Mouse (Mus musculus) liver, embryonic 14 days (tissue): Measurements from ENCODE around the gene DXBay18. TPM values are rescaled to one million over a fixed set of nuclear protein-coding genes. Genes with fewer than 3 reads are reported as not detected.

Source experiments
- polyA plus RNA-seq: library from polyadenylated mRNA; depleted of rRNA; stranded (reverse); fragments of >200 nt; gene quantifications from 2 replicates; pipeline ENCODE4 v1.2.3, GENCODE M21; 2012; rRNA removed

Gene DXBay18
- polyA plus RNA-seq: 0.01 and 0.05 TPM in 2 replicates

DNA sequence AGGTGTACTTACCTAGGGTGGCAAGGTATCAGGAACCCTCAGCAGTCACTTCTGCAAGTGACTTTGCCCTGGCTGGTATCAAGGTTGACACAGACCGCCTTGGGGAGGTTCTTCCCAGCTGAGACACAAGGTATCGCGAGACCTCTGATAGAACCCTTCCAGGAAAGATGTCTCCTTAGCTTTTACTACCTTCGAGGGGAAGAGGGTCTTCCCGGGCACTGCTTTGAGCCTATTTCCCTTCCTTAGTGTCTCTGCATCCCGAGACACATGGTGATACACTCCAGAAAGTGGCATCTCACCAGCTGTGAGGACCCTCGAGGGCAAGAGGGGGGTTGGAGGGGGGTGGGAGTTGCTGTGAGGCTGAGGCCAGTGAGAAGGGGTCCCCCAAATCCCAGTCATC lies at the start of gene DXBay18:
TSS of gene DXBay18 (minus strand) at position 101 of the 400 bp plus-strand sequence.

GRCm38 (mm10) chrX:73191934-73192333 lies 42.7 kb upstream of the DXBay18 start, which contains the start of gene Xlr3b:
Gene Xlr3b (plus strand): TSS chrX:73192207.

DNA sequence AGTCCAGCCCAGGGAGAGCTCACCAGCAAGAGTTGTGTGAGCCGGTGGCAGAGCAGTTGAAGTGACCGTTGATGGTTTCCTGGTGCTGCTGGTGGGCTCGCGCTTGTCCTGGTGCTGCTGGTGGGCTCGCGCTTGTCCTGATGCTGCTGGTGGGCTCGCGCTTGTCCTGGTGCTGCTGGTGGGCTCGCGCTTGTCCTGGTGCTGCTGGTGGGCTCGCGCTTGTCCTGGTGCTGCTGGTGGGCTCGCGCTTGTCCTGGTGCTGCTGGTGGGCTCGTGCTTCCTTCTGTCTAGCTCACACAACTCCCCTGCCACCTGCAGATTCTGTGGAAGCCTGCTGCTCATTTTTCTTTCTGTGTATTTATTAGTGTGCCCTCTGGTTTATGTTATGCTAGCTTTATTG lies 27.6 kb upstream of the DXBay18 start, which contains the start of gene Spin2d:
TSS of gene Spin2d (minus strand) at position 101 of the 400 bp plus-strand sequence.

DNA sequence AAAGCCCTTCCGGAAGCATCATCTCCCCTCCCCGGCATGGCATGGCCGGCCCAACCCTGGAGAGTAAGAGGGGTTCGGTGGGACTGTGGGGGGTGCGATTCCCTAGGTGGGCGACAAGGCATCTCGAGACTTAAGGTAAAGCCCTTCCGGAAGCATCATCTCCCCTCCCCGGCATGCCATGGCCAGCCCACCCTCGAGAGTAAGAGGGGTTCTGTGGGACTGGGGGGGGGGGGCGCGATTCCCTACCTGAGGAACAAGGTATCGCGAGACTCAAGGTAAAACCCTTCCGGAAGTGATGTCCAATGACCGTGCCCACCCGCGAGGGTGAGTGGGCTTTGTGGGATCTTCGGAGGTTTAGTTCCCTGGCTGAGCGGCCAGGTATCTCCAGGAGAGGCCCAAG lies 754 bp downstream of the DXBay18 start, which contains the start of gene Xlr5b:
TSS of gene Xlr5b (plus strand) at position 301 of the 400 bp plus-strand sequence.

GRCm38 (mm10) chrX:73116747-73117146 lies 32.5 kb downstream of the DXBay18 start, which contains the start of gene Gm14685:
Gene Gm14685 (plus strand): TSS chrX:73117047.

DNA sequence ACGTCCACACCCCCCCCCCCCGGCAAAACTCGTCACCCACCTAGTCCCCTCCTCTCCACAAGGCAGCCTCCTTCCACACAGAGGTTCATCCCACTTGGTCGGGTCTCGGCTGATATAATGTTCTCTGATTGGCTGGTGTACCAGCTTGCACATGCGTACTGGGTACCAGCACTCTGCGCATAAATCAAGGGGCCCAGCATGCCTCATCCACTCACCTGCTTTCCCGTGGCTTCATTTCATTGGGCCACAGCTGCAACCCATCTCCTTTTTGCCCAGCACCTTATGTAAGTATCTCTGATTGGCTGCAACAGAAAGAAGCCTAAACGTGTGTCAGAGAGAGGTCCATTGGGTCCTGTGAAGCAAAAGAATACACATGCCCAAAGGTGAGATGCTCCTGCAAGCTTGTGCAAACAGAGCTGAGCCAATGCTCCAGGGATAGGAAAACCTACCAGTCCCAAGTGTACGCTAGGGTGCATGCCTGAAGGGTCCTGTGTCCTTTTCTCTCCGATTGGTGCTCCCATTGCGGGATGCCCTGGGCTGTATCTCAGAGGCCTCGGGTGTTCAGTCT lies 52.2 kb downstream of the DXBay18 start, which contains the start of gene Xlr3a:
TSS of gene Xlr3a (minus strand) at position 155 of the 568 bp plus-strand sequence.

Other genes starting within 250 kb of the DXBay18 start
- 15.2 and 16.0 TPM in 2 replicates for gene Cetn2, start 231.0 kb downstream of the DXBay18 start, polyA plus RNA-seq
- gene Nsdhl, start 230.9 kb downstream of the DXBay18 start, polyA plus RNA-seq: 23.6 and 27.1 TPM in 2 replicates
- gene Zfp185, start 162.1 kb downstream of the DXBay18 start, polyA plus RNA-seq: 0.76 and 1.1 TPM in 2 replicates
- gene Pnma5, start 112.3 kb downstream of the DXBay18 start, polyA plus RNA-seq: 0.03 TPM in 1 of 2 replicates, not detected in the other
- gene Pnma3, start 84.7 kb downstream of the DXBay18 start, polyA plus RNA-seq: 0.01 TPM in 1 of 2 replicates, not detected in the other
- 0.56 and 0.80 TPM in 2 replicates for gene Xlr4a, start 67.0 kb downstream of the DXBay18 start, polyA plus RNA-seq
- 0.59 and 1.3 TPM in 2 replicates for gene Xlr3a, start 52.4 kb downstream of the DXBay18 start, polyA plus RNA-seq
- 0.01 and 0.02 TPM in 2 replicates for gene Gm14685, start 32.4 kb downstream of the DXBay18 start, polyA plus RNA-seq
- gene Xlr5b, start 654 bp downstream of the DXBay18 start, polyA plus RNA-seq: not detected in 2 replicates
- gene Spin2d, start 27.5 kb upstream of the DXBay18 start, polyA plus RNA-seq: not detected in 2 replicates
- gene Xlr3b, start 42.8 kb upstream of the DXBay18 start, polyA plus RNA-seq: 0.73 and 1.6 TPM in 2 replicates
- 1.0 and 1.5 TPM in 2 replicates for gene Xlr4b, start 64.9 kb upstream of the DXBay18 start, polyA plus RNA-seq
- gene F8a, start 78.8 kb upstream of the DXBay18 start, polyA plus RNA-seq: 1.0 and 1.4 TPM in 2 replicates
- gene Xlr4c, start 93.7 kb upstream of the DXBay18 start, polyA plus RNA-seq: 0.24 and 0.32 TPM in 2 replicates
- gene Xlr3c, start 115.9 kb upstream of the DXBay18 start, polyA plus RNA-seq: not detected in 2 replicates
- gene Xlr5a, start 143.5 kb upstream of the DXBay18 start, polyA plus RNA-seq: 0.05 TPM in 1 of 2 replicates, not detected in the other
- not detected in 2 replicates for gene Xlr5c, start 143.5 kb upstream of the DXBay18 start, polyA plus RNA-seq
- not detected in 2 replicates for gene Gm45015, start 187.4 kb upstream of the DXBay18 start, polyA plus RNA-seq
- 3.2 TPM in 2 replicates for gene Zfp275, start 193.2 kb upstream of the DXBay18 start, polyA plus RNA-seq
- gene Gm18336, start 249.3 kb upstream of the DXBay18 start, polyA plus RNA-seq: not detected in 2 replicates